In genomic region chr2:26140292-26140819, GRCm38 (mm10) we compare ENCODE assay signal across 8 mouse cellular contexts. TPM values are rescaled to one million over a fixed set of nuclear protein-coding genes. Genes with fewer than 3 reads are reported as not detected.
DNase-seq lines count a peak whose midpoint lies in the region; ATAC-seq and TF ChIP-seq lines count a peak whose summit lies in the region.

No protein-coding gene starts in this region.

- peak overlapping the region; percentile 87 for H3K9ac ChIP-seq in heart, embryonic 12.5 days
- H3K9ac ChIP-seq in kidney, postnatal 0 days (ENCODE audit: low read depth, low read length): peak overlapping the region; percentile 92
- H3K9ac ChIP-seq in liver, embryonic 11.5 days (ENCODE audit: low read depth, low read length): peak overlapping the region; percentile 73
- H3K9ac ChIP-seq in stomach, embryonic 14.5 days (replicated peaks; ENCODE audit: low read depth, low read length): peak overlapping the region; percentile 74

- no peaks in the 10 kb centered on the region for H3K27me3 ChIP-seq in heart, embryonic 12.5 days (replicated peaks)
- no peaks in the 10 kb centered on the region for H3K27me3 ChIP-seq in kidney, postnatal 0 days (ENCODE audit: insufficient read depth, low read length)
- H3K27me3 ChIP-seq in liver, embryonic 11.5 days (replicated peaks; ENCODE audit: control insufficient read depth, insufficient read depth, low read length): no peaks in the 10 kb centered on the region
- no peaks in the 10 kb centered on the region for H3K27me3 ChIP-seq in stomach, embryonic 14.5 days (ENCODE audit: control insufficient read depth, insufficient read depth, low read length)

- H3K27ac ChIP-seq in heart, embryonic 12.5 days (ENCODE audit: poor library complexity, severe bottlenecking): peak overlapping the region; percentile 92
- H3K27ac ChIP-seq in kidney, postnatal 0 days: peak overlapping the region; percentile 98
- peak overlapping the region; percentile 95 for H3K27ac ChIP-seq in liver, embryonic 11.5 days (ENCODE audit: low read depth, low read length)
- peak overlapping the region; percentile 87 for H3K27ac ChIP-seq in stomach, embryonic 14.5 days (ENCODE audit: low read length)

- peaks cover 30% of the 10 kb centered on the region for H3K4me1 ChIP-seq in heart, embryonic 12.5 days (replicated peaks)
- H3K4me1 ChIP-seq in kidney, postnatal 0 days (replicated peaks; ENCODE audit: insufficient read depth, low read length): peaks cover 22% of the 10 kb centered on the region; the same call in 1 of the 2 replicates
- peaks cover 30% of the 10 kb centered on the region for H3K4me1 ChIP-seq in liver, embryonic 11.5 days (replicated peaks; ENCODE audit: control insufficient read depth, insufficient read depth, low read length)
- peaks cover 3% of the 10 kb centered on the region; the same call in 1 of the 2 replicates for H3K4me1 ChIP-seq in stomach, embryonic 14.5 days (ENCODE audit: control insufficient read depth, insufficient read depth, low read length)

- peaks cover 12% of the 10 kb centered on the region for H3K36me3 ChIP-seq in heart, embryonic 12.5 days
- 0 out of 2 replicates have a peak, but pooled peaks cover 5% of the 10 kb centered on the region for H3K36me3 ChIP-seq in kidney, postnatal 0 days (ENCODE audit: insufficient read depth, low read length)
- no peaks in the 10 kb centered on the region for H3K36me3 ChIP-seq in liver, embryonic 11.5 days (ENCODE audit: control insufficient read depth, insufficient read depth, low read length)
- H3K36me3 ChIP-seq in stomach, embryonic 14.5 days (ENCODE audit: control insufficient read depth, insufficient read depth, low read length): peaks cover 5% of the 10 kb centered on the region; the same call in 1 of the 2 replicates

- peak overlapping the region; percentile 81 for H3K4me3 ChIP-seq in heart, embryonic 12.5 days
- H3K4me3 ChIP-seq in kidney, postnatal 0 days (replicated peaks; ENCODE audit: low read depth, low read length): peak overlapping the region; percentile 77
- peak overlapping the region; percentile 89 for H3K4me3 ChIP-seq in liver, embryonic 11.5 days (ENCODE audit: low read depth, low read length)
- peak overlapping the region; percentile 85 for H3K4me3 ChIP-seq in stomach, embryonic 14.5 days (ENCODE audit: low read depth, low read length)

- ATAC-seq in erythroid progenitor cell, adult 5-6 weeks (replicated peaks; ENCODE audit: low FRiP score, poor library complexity, severe bottlenecking): peak; percentile 83
- peak; percentile 91 for ATAC-seq in heart, embryonic 12.5 days (ENCODE audit: insufficient number of reproducible peaks, low FRiP score)
- peak; percentile 89 for ATAC-seq in kidney, postnatal 0 days (replicated peaks; ENCODE audit: low FRiP score, low read depth)
- ATAC-seq in liver, embryonic 11.5 days (replicated peaks; ENCODE audit: low FRiP score): peak; percentile 81
- ATAC-seq in stomach, embryonic 14.5 days (ENCODE audit: insufficient number of reproducible peaks, insufficient read depth, low FRiP score, low read depth): peak; percentile 88

- peak overlapping the region; percentile 75 for H3K4me2 ChIP-seq in heart, embryonic 12.5 days
- peak overlapping the region; percentile 86 for H3K4me2 ChIP-seq in kidney, postnatal 0 days (ENCODE audit: low read length)
- peak overlapping the region; percentile 65 for H3K4me2 ChIP-seq in liver, embryonic 11.5 days
- peak overlapping the region; percentile 77 for H3K4me2 ChIP-seq in stomach, embryonic 14.5 days (replicated peaks; ENCODE audit: low read depth, low read length)

- no peak for TF ChIP-seq CTCF in kidney, postnatal 0 days (IDR thresholded peaks at IDR 0.05; ENCODE audit: low read depth)

- no peaks in the 10 kb centered on the region for H3K9me3 ChIP-seq in heart, embryonic 12.5 days (replicated peaks)
- H3K9me3 ChIP-seq in kidney, postnatal 0 days (replicated peaks; ENCODE audit: low read length): no peaks in the 10 kb centered on the region
- no peaks in the 10 kb centered on the region for H3K9me3 ChIP-seq in liver, embryonic 11.5 days (ENCODE audit: control insufficient read depth, low read length)
- H3K9me3 ChIP-seq in stomach, embryonic 14.5 days (ENCODE audit: control insufficient read depth, low read depth, low read length): no peaks in the 10 kb centered on the region

- WGBS in heart, embryonic 12.5 days: under 1% methylated on average over 60 of the region's 60 CpGs
- WGBS in kidney, postnatal 0 days: under 1% methylated on average over 52 of the region's 60 CpGs
- WGBS in liver, embryonic 11.5 days: under 1% methylated on average over 60 of the region's 60 CpGs
- under 1% methylated on average over 60 of the region's 60 CpGs for WGBS in stomach, embryonic 14.5 days

- DNase-seq in CD4-positive helper T cell, adult 2 months (ENCODE audit: low read depth, low spot score): peak; percentile 98
- peak; percentile 99 for DNase-seq in brain, embryonic 18.5 days (ENCODE audit: low read depth, low spot score)
- DNase-seq in kidney, postnatal 0 days (ENCODE audit: low spot score): peak; percentile 98
- DNase-seq in liver, embryonic 11.5 days (ENCODE audit: low spot score): peak; percentile 100
- DNase-seq in naive thymus-derived CD4-positive, alpha-beta T cell, adult 2 months (ENCODE audit: low read depth): peak; percentile 100

RNA-seq across cellular contexts. Expression of gene Nacc2, which starts 17.3 kb away (rescaled TPM):
- 0.42 TPM in 1 of 2 replicates, not detected in the other for total RNA-seq in erythroid progenitor cell, adult 5-6 weeks (2015; ENCODE audit: low replicate concordance)
- 0.64 and 0.68 TPM in 2 replicates for total RNA-seq in erythroid progenitor cell, adult 5-6 weeks (2017; ENCODE audit: low replicate concordance)
- polyA plus RNA-seq in heart, embryonic 12.5 days (2016; fragmentation: Nextera tagmentation; extraction: Ambion mirVana): 6.5 and 6.6 TPM in 2 replicates
- 11.3 and 12.2 TPM in 2 replicates for polyA plus RNA-seq in kidney, postnatal 0 days (2015; fragmentation: Nextera tagmentation; extraction: Ambion mirVana)
- 4.0 TPM in 2 replicates for polyA plus RNA-seq in liver, embryonic 11.5 days (2014; fragmentation: Nextera tagmentation; extraction: Ambion mirVana)
- polyA plus RNA-seq in stomach, embryonic 14.5 days (2014; fragmentation: Nextera tagmentation; extraction: Ambion mirVana): 10.4 and 12.0 TPM in 2 replicates

Comparison
In these comparisons a context has a peak if more than half of its experiments do, and no peak if none do; other contexts are left out.
1. Peak in every context shown above with its lines: DNase-seq, ATAC-seq, H3K4me3 ChIP-seq and H3K27ac ChIP-seq.